In genomic region chr3:79071561-79071960, GRCm38 (mm10) we compare ENCODE assay signal across 8 mouse cellular contexts.
DNase-seq lines count a peak whose midpoint lies in the region; ATAC-seq and TF ChIP-seq lines count a peak whose summit lies in the region.

No protein-coding gene starts in this region.

- no peak overlapping the region for H3K27ac ChIP-seq in kidney, embryonic 14.5 days (ENCODE audit: low read depth, low read length)
- peak overlapping the region; percentile 67 for H3K27ac ChIP-seq in heart, embryonic 10.5 days
- H3K27ac ChIP-seq in liver, embryonic 12.5 days, result peak overlapping the region; percentile 20; the same call in 1 of the 2 replicates
- H3K27ac ChIP-seq in forebrain, embryonic 15.5 days (replicated peaks), result no peak overlapping the region
- H3K27ac ChIP-seq in intestine, postnatal 0 days (ENCODE audit: low read depth, low read length), result no peak overlapping the region

- 0 out of 2 replicates have a peak overlapping the region, but pooled peaks have one; percentile 5 for H3K4me2 ChIP-seq in kidney, embryonic 14.5 days (replicated peaks; ENCODE audit: low read depth, low read length)
- peak overlapping the region; percentile 43 for H3K4me2 ChIP-seq in liver, embryonic 12.5 days
- no peak overlapping the region for H3K4me2 ChIP-seq in forebrain, embryonic 15.5 days (replicated peaks)
- no peak overlapping the region for H3K4me2 ChIP-seq in intestine, postnatal 0 days (replicated peaks; ENCODE audit: low read depth)

- no peak for TF ChIP-seq CTCF in intestine, postnatal 0 days (IDR thresholded peaks at IDR 0.05; ENCODE audit: low read depth)

- no peaks in the 10 kb centered on the region for H3K9me3 ChIP-seq in kidney, embryonic 14.5 days (ENCODE audit: control insufficient read depth, low read length)
- no peaks in the 10 kb centered on the region for H3K9me3 ChIP-seq in heart, embryonic 10.5 days
- H3K9me3 ChIP-seq in liver, embryonic 12.5 days (replicated peaks), result no peaks in the 10 kb centered on the region
- no peaks in the 10 kb centered on the region for H3K9me3 ChIP-seq in forebrain, embryonic 15.5 days
- no peaks in the 10 kb centered on the region for H3K9me3 ChIP-seq in intestine, postnatal 0 days (ENCODE audit: control insufficient read depth)

- H3K4me1 ChIP-seq in kidney, embryonic 14.5 days (ENCODE audit: control insufficient read depth, insufficient read depth, low read length), result no peaks in the 10 kb centered on the region
- peaks cover 9% of the 10 kb centered on the region for H3K4me1 ChIP-seq in heart, embryonic 10.5 days
- H3K4me1 ChIP-seq in liver, embryonic 12.5 days, result peaks cover 30% of the 10 kb centered on the region
- no peaks in the 10 kb centered on the region for H3K4me1 ChIP-seq in forebrain, embryonic 15.5 days
- H3K4me1 ChIP-seq in intestine, postnatal 0 days (replicated peaks; ENCODE audit: control insufficient read depth, insufficient read depth, low read length), result no peaks in the 10 kb centered on the region

- H3K9ac ChIP-seq in kidney, embryonic 14.5 days (ENCODE audit: low read depth, low read length), result no peak overlapping the region
- no peak overlapping the region for H3K9ac ChIP-seq in liver, embryonic 12.5 days
- H3K9ac ChIP-seq in forebrain, embryonic 15.5 days (replicated peaks), result no peak overlapping the region
- H3K9ac ChIP-seq in intestine, postnatal 0 days (ENCODE audit: low read depth, low read length), result no peak overlapping the region

- no peak overlapping the region for H3K4me3 ChIP-seq in kidney, embryonic 14.5 days (ENCODE audit: low read length)
- H3K4me3 ChIP-seq in heart, embryonic 10.5 days, result peak overlapping the region; percentile 18; the same call in 1 of the 2 replicates
- H3K4me3 ChIP-seq in liver, embryonic 12.5 days, result no peak overlapping the region
- H3K4me3 ChIP-seq in forebrain, embryonic 15.5 days, result no peak overlapping the region
- H3K4me3 ChIP-seq in intestine, postnatal 0 days (ENCODE audit: low read depth, low read length), result no peak overlapping the region

- H3K36me3 ChIP-seq in kidney, embryonic 14.5 days (ENCODE audit: control insufficient read depth, insufficient read depth, low read length), result peaks cover 12% of the 10 kb centered on the region
- peaks cover 42% of the 10 kb centered on the region for H3K36me3 ChIP-seq in heart, embryonic 10.5 days
- peaks cover 13% of the 10 kb centered on the region for H3K36me3 ChIP-seq in liver, embryonic 12.5 days
- peaks cover 35% of the 10 kb centered on the region for H3K36me3 ChIP-seq in forebrain, embryonic 15.5 days
- H3K36me3 ChIP-seq in intestine, postnatal 0 days (ENCODE audit: control insufficient read depth, insufficient read depth), result peaks cover 25% of the 10 kb centered on the region

- 25% methylated on average over 6 of the region's 7 CpGs for WGBS in kidney, embryonic 14.5 days
- WGBS in heart, embryonic 10.5 days, result 32% methylated on average over 6 of the region's 7 CpGs
- 15% methylated on average over 6 of the region's 7 CpGs for WGBS in liver, embryonic 12.5 days (ENCODE audit: insufficient replicate concordance)
- WGBS in forebrain, embryonic 15.5 days, result 78% methylated on average over 5 of the region's 7 CpGs
- WGBS in intestine, postnatal 0 days, result 74% methylated on average over 5 of the region's 7 CpGs

- DNase-seq in kidney, adult 18-20 months, result no peak
- peak; percentile 54 for DNase-seq in R1 (ENCODE audit: low read depth, low spot score)
- DNase-seq in heart, embryonic 10.5 days (ENCODE audit: low spot score), result no peak
- no peak for DNase-seq in urinary bladder, postnatal 10 days (ENCODE audit: low spot score)

- H3K27me3 ChIP-seq in kidney, embryonic 14.5 days (ENCODE audit: control insufficient read depth, insufficient read depth, low read length), result no peaks in the 10 kb centered on the region
- no peaks in the 10 kb centered on the region for H3K27me3 ChIP-seq in heart, embryonic 10.5 days (ENCODE audit: insufficient read depth, poor library complexity, severe bottlenecking)
- H3K27me3 ChIP-seq in liver, embryonic 12.5 days (replicated peaks), result no peaks in the 10 kb centered on the region
- H3K27me3 ChIP-seq in forebrain, embryonic 15.5 days, result no peaks in the 10 kb centered on the region
- no peaks in the 10 kb centered on the region for H3K27me3 ChIP-seq in intestine, postnatal 0 days (replicated peaks; ENCODE audit: control insufficient read depth, insufficient read depth, low read length)

- ATAC-seq in kidney, embryonic 14.5 days (ENCODE audit: low FRiP score, low TSS enrichment), result peak; percentile 72
- no peak for ATAC-seq in liver, embryonic 12.5 days
- no peak for ATAC-seq in forebrain, embryonic 15.5 days (replicated peaks)
- no peak for ATAC-seq in intestine, postnatal 0 days

Comparison
In these comparisons a context has a peak if more than half of its experiments do, and no peak if none do; other contexts are left out.
1. H3K27ac ChIP-seq: peak in heart, embryonic 10.5 days (single experiment) and liver, embryonic 12.5 days (single experiment); none in kidney, embryonic 14.5 days (single experiment), forebrain, embryonic 15.5 days (single experiment) and intestine, postnatal 0 days (single experiment).
2. H3K4me2 ChIP-seq: peak in kidney, embryonic 14.5 days (single experiment) and liver, embryonic 12.5 days (single experiment); none in forebrain, embryonic 15.5 days (single experiment) and intestine, postnatal 0 days (single experiment).